Mouse (Mus musculus): ENCODE results near the gene Rnaseh1.
A peak's percentile ranks its signal among the peaks of the same experiment; 100 is the strongest.

The Rnaseh1 gene

GRCm38 (mm10) chr12:28667287-28667686 lies 17.9 kb downstream of the Rnaseh1 start:
- no peak for DNase-seq (ENCODE audit: low read depth, low spot score)

- DNase-seq (ENCODE audit: low read depth, low spot score) = no peak
Observed at GRCm38 (mm10) chr12:28674038-28674720, 24.8 kb downstream of the Rnaseh1 start.

- peak; percentile 96 for DNase-seq (ENCODE audit: low read depth, low spot score)
Observed at GRCm38 (mm10) chr12:28675121-28675924, 25.9 kb downstream of the Rnaseh1 start, which contains the start of gene Adi1. Gene Adi1 (plus strand): TSS chr12:28675231.

GRCm38 (mm10) chr12:28675925-28676209 lies 26.5 kb downstream of the Rnaseh1 start:
- DNase-seq (ENCODE audit: low read depth, low spot score) = no peak

GRCm38 (mm10) chr12:28684674-28685073 lies 35.3 kb downstream of the Rnaseh1 start:
- no peak for DNase-seq (ENCODE audit: low read depth, low spot score)

GRCm38 (mm10) chr12:28685771-28686170 lies 36.4 kb downstream of the Rnaseh1 start:
- DNase-seq (ENCODE audit: low read depth, low spot score) = no peak

GRCm38 (mm10) chr12:28686199-28686879 lies 36.9 kb downstream of the Rnaseh1 start:
- no peak for DNase-seq (ENCODE audit: low read depth, low spot score)

- DNase-seq (ENCODE audit: low read depth, low spot score) = peak; percentile 49
Observed at GRCm38 (mm10) chr12:28688996-28689395, 39.6 kb downstream of the Rnaseh1 start.

- DNase-seq (ENCODE audit: low read depth, low spot score) = no peak
Observed at GRCm38 (mm10) chr12:28690730-28691129, 41.3 kb downstream of the Rnaseh1 start.

- DNase-seq (ENCODE audit: low read depth, low spot score) = no peak
Observed at GRCm38 (mm10) chr12:28693738-28694137, 44.3 kb downstream of the Rnaseh1 start.

GRCm38 (mm10) chr12:28694231-28694630 lies 44.8 kb downstream of the Rnaseh1 start:
- DNase-seq (ENCODE audit: low read depth, low spot score) = peak; percentile 95

GRCm38 (mm10) chr12:28694776-28695175 lies 45.4 kb downstream of the Rnaseh1 start:
- no peak for DNase-seq (ENCODE audit: low read depth, low spot score)

GRCm38 (mm10) chr12:28697821-28698595 lies 48.6 kb downstream of the Rnaseh1 start:
- DNase-seq (ENCODE audit: low read depth, low spot score) = no peak

- no peak for DNase-seq (ENCODE audit: low read depth, low spot score)
Observed at GRCm38 (mm10) chr12:28699086-28699485, 49.7 kb downstream of the Rnaseh1 start.

- DNase-seq (ENCODE audit: low read depth, low spot score) = peak; percentile 72
Observed at GRCm38 (mm10) chr12:28699656-28700055, 50.3 kb downstream of the Rnaseh1 start.

GRCm38 (mm10) chr12:28700101-28700511 lies 50.7 kb downstream of the Rnaseh1 start:
- DNase-seq (ENCODE audit: low read depth, low spot score) = peak; percentile 37

GRCm38 (mm10) chr12:28700561-28701025 lies 51.2 kb downstream of the Rnaseh1 start:
- peak; percentile 62 for DNase-seq (ENCODE audit: low read depth, low spot score)

GRCm38 (mm10) chr12:28701302-28701701 lies 51.9 kb downstream of the Rnaseh1 start:
- peak; percentile 33 for DNase-seq (ENCODE audit: low read depth, low spot score)

GRCm38 (mm10) chr12:28704381-28704780 lies 55.0 kb downstream of the Rnaseh1 start:
- peak; percentile 56 for DNase-seq (ENCODE audit: low read depth, low spot score)

GRCm38 (mm10) chr12:28705204-28705603 lies 55.8 kb downstream of the Rnaseh1 start:
- DNase-seq (ENCODE audit: low read depth, low spot score) = no peak

- no peak for DNase-seq (ENCODE audit: low read depth, low spot score)
Observed at GRCm38 (mm10) chr12:28708154-28708553, 58.8 kb downstream of the Rnaseh1 start.
